Mouse (Mus musculus): ENCODE data around the gene Theg.
A peak's percentile ranks its signal among the peaks of the same experiment; 100 is the strongest.

Theg gene

DNA sequence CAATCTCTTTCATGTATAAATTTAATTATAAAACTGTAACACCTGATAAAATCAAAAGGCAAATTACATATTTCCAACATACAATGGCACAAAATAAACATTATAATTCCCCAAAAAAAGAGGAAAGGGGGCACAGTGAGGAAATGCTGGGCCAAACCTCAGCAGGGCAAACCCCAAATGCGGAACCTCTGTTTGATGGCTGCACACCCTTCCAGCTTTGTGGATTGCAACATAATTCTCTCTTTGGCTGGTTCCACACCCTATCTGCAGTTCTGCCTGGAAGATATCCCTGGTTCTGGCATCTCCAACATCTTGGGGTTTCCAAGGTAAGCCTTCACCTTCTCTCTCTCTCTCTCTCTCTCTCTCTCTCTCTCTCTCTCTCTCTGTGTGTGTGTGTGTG lies 3.6 kb upstream of the Theg start:
- no peak for DNase-seq

- no peak for DNase-seq
These were observed 608 bp upstream of the Theg start for GRCm38 (mm10) chr10:79587752-79588126.

GRCm38 (mm10) chr10:79586243-79586642 lies 888 bp downstream of the Theg start:
- no peak for DNase-seq

- no peak for DNase-seq
These were observed 1.4 kb downstream of the Theg start for GRCm38 (mm10) chr10:79585723-79586122.

GRCm38 (mm10) chr10:79585136-79585535 lies 2.0 kb downstream of the Theg start:
- no peak for DNase-seq

DNA sequence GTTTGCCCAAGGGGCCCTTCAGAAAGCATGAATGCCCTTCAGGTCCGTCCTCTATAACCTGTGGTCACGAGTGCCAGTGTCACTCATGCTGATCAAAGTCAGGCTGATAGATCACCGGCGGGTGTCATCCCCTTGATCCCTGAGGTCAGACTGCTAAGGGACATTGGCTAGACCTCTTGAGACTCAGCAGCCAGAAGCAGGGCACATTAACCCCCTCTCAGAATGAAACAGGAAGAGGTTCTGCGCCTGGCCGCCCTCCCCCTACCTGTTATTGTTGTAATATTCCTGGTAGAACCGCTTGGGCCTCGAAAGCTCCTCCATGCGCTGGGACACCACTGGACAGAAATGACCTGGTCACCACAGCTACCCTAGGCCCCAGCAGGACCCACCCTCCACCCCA lies 2.7 kb downstream of the Theg start:
- no peak for DNase-seq

DNA sequence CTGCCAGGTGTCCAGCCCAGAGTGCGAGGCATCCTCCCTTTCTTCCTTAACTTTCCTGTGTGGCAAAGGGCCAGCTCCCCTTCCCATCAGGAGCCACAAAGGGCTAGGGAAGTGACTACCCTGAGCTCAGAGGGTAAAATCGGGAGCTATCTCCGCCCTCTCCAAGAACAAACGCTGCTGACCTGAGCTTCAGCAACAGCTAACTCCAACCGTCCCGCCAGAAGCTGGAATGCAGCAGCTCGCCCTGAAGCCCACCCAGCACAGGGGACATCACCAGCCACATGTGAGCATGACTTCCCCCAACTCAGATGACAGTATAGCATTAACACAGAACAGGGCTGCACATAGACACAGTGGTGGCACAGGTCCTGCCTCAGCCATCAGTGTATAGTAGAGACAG lies 3.1 kb downstream of the Theg start:
- DNase-seq = no peak

GRCm38 (mm10) chr10:79581501-79581900 lies 5.6 kb downstream of the Theg start:
- no peak for DNase-seq

- DNase-seq = no peak
These were observed 6.3 kb downstream of the Theg start for GRCm38 (mm10) chr10:79580811-79581210.

- DNase-seq = no peak
These were observed 6.8 kb downstream of the Theg start for GRCm38 (mm10) chr10:79580356-79580755.

GRCm38 (mm10) chr10:79579781-79580180 lies 7.3 kb downstream of the Theg start:
- DNase-seq = no peak

- DNase-seq = no peak
These were observed 8.2 kb downstream of the Theg start for GRCm38 (mm10) chr10:79578891-79579290.

- DNase-seq = no peak
These were observed 8.9 kb downstream of the Theg start for GRCm38 (mm10) chr10:79578276-79578675.

- DNase-seq = no peak
These were observed 9.8 kb downstream of the Theg start for GRCm38 (mm10) chr10:79577376-79577775.

DNA sequence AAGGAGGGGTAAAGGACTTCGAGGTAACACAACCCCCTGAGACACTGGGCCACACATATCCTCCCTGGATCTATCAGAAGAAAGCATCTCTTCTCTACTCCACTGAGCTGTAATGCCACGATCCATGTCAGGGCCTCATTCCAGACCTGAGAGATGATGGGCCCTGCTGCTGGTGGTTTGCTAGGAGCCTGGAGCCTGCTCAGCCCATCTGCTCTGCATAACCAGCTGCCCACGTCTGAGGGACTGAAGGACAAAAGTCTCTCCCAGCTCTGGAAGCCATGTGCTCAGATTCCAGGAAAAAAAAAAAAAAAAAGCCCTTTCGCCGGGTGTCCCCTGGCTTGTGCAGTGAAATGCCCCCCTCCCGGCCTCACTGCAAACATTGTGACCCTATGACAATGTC lies 11.4 kb downstream of the Theg start:
- DNase-seq = no peak

- no peak for DNase-seq
These were observed 12.3 kb downstream of the Theg start for GRCm38 (mm10) chr10:79574796-79575195.

- no peak for DNase-seq
These were observed 12.8 kb downstream of the Theg start for GRCm38 (mm10) chr10:79574350-79574749.

GRCm38 (mm10) chr10:79573611-79574010 lies 13.5 kb downstream of the Theg start:
- no peak for DNase-seq

DNA sequence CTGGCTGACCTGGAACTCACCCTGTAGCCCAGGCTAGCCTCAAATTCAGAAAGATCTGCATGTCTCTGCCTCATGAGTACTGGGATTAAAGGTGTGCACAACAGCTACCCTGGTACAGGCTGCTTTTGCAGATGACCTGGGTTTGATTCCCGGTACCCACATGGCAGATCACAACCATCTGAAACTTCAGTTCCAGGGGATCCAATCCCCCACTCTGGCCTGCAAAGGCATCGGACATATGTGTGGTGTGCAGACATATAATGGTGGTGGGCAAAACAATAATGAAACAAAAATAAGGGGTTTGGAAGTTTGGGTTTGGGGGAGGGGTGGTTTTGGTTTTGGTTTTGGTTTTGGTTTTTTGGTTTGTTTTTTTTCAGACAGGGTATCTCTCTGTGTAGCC lies 15.8 kb downstream of the Theg start:
- DNase-seq = no peak

DNA sequence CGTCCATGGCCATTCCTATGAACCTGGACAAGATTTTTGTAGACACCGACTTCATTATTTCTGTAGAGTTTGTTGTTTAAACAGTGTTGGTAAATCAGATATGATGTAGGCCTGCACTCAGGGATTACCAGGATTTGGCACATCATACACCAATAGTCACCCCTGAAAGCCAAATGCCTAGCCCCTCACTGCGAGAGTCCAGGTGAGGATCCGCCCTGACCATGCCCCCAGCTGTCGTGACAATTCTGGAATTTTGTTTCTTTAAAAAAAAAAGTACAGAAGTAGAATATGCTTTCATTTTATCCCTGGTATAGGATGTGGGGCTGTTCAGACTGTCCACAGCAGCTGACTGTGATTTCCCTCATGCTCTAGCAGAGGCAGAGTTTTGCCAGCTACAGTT lies 17.2 kb downstream of the Theg start:
- no peak for DNase-seq

DNA sequence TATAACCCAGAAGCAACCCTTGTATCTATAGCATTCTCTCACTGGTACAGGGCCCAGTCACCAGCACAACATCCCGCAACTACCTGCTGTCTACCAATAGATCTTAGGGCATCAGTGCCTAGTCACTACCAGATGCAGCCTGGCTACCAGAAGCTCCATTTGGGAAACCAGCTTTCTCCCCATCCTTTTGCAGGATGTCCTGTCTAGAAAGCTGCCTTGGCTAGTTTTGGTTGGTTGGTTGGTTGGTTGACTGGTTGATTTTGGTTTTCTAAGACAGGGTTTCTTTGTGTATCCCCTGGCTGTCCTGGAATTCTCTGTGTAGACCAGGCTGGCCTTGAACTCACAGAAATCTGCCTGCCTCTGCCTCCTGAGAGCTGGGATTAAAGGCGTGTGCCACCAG lies 27.4 kb downstream of the Theg start:
- DNase-seq = no peak

DNA sequence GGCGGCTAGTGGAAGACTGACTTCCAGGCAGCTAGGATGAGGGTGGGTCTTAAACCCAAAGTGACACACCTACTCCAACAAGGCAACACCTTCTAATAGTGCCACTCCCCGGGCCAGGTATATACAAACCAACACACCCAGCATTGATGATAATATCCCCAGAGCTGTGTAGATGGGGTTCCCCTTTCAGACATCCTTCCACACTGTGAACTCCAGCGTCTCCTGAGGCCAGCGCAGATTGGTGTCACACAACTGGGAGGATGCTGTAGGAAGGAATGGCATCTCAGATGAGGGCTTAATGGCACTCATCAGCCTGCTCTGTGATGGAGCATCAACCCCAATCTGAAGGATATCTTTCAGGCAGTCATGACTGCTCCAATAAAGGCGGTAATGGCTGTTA lies 29.6 kb downstream of the Theg start:
- DNase-seq = no peak

- DNase-seq = no peak
These were observed 30.2 kb downstream of the Theg start for GRCm38 (mm10) chr10:79556951-79557350.

- no peak for DNase-seq
These were observed 31.9 kb downstream of the Theg start for GRCm38 (mm10) chr10:79555238-79555724.

GRCm38 (mm10) chr10:79554330-79555237 lies 32.5 kb downstream of the Theg start, which contains the start of gene Mier2:
Mier2 (minus strand) TSS chr10:79555199.
- peak; percentile 87 for DNase-seq

Data from cerebellum, adult 9-10 months (tissue).